Mouse (Mus musculus) limb, embryonic 10.5 days (tissue): ENCODE data around the gene Fam168a. TPM values are rescaled to one million over a fixed set of nuclear protein-coding genes. Genes with fewer than 3 reads are reported as not detected.
A peak's percentile ranks its signal among the peaks of the same experiment; 100 is the strongest.

Source experiments
- microRNA-seq: library from miRNA; unstranded; fragments of <30 nt; microRNA quantifications from one replicate; pipeline ENCODE4, GENCODE M21; 2017
- polyA plus RNA-seq: library from polyadenylated mRNA; unstranded; fragments of >200 nt; fragmentation: Nextera tagmentation; extraction: Ambion mirVana; gene quantifications from 2 replicates; pipeline ENCODE4 v1.2.1, GENCODE M21; 2016

Gene Fam168a
- polyA plus RNA-seq, 1 experiment from 2014 or later, result 39.6 TPM

Small RNA genes within 50 kb of the gene (microRNA-seq; reads per million reads assigned to microRNA genes)
- gene Mir3102, result 218 reads per million, percentile 58 among the genes with 10 or more reads in this experiment

Other genes starting within 250 kb of the Fam168a start
- gene Ucp3, start 233.6 kb upstream of the Fam168a start, polyA plus RNA-seq, result not detected in 2 replicates
- gene Ucp2, start 213.3 kb upstream of the Fam168a start, polyA plus RNA-seq, result 98.8 and 126 TPM in 2 replicates
- gene Dnajb13, start 191.7 kb upstream of the Fam168a start, polyA plus RNA-seq, result 0.13 and 0.24 TPM in 2 replicates
- gene Coa4, start 169.6 kb upstream of the Fam168a start, polyA plus RNA-seq, result 19.3 and 21.3 TPM in 2 replicates
- gene Rab6a, start 99.2 kb upstream of the Fam168a start, polyA plus RNA-seq, result 81.9 and 92.3 TPM in 2 replicates
- 57.3 and 59.5 TPM in 2 replicates for gene Mrpl48, start 98.3 kb upstream of the Fam168a start, polyA plus RNA-seq
- gene Plekhb1, start 44.2 kb upstream of the Fam168a start, polyA plus RNA-seq, result 0.83 and 1.5 TPM in 2 replicates
- gene Relt, start 156.8 kb downstream of the Fam168a start, polyA plus RNA-seq, result 5.9 and 7.9 TPM in 2 replicates
- 9.6 and 11.0 TPM in 2 replicates for gene Arhgef17, start 225.5 kb downstream of the Fam168a start, polyA plus RNA-seq